Mouse (Mus musculus) C2C12 (cell line): ENCODE data around the gene Sycp2. TPM values are rescaled to one million over a fixed set of nuclear protein-coding genes. Genes with fewer than 3 reads are reported as not detected.

ENCODE experiments used
- H3K27me3 ChIP-seq: one replicate; pipeline ENCODE4 v1.6.1; 2011; ENCODE audit not compliant: control insufficient read depth, insufficient read depth, insufficient read length
- H3K36me3 ChIP-seq: one replicate; pipeline ENCODE4 v1.6.1; 2011; ENCODE audit not compliant: control insufficient read depth, insufficient read depth
- H3K4me3 ChIP-seq: one replicate; pipeline ENCODE4 v1.5.1; 2011; ENCODE audit warnings: mild to moderate bottlenecking, control low read depth; ENCODE audit not compliant: poor library complexity, insufficient read depth, severe bottlenecking
- H3K79me2 ChIP-seq: one replicate; pipeline ENCODE4 v1.6.1; 2011; ENCODE audit not compliant: control insufficient read depth, insufficient read depth
- H3K79me3 ChIP-seq: one replicate; pipeline ENCODE4 v1.6.1; 2011; ENCODE audit warnings: low read depth, control low read depth
- H3ac ChIP-seq: one replicate; pipeline ENCODE3; 2011; ENCODE audit warnings: low read depth; ENCODE audit not compliant: control insufficient read depth, insufficient read length
- CEBPB ChIP-seq: IDR thresholded peaks from one replicate; pipeline ENCODE4 v1.6.1; 2011; ENCODE audit warnings: low read depth, mild to moderate bottlenecking, control low read depth, moderate library complexity
- CTCF ChIP-seq: IDR thresholded peaks from one replicate; pipeline ENCODE4 v1.5.1; 2011; ENCODE audit not compliant: control insufficient read depth, insufficient read depth, insufficient read length
- FOSL1 ChIP-seq: IDR thresholded peaks from one replicate; pipeline ENCODE4 v1.8.0; 2011; ENCODE audit warnings: mild to moderate bottlenecking, low read length; ENCODE audit not compliant: poor library complexity, insufficient read depth, severe bottlenecking
- MAX ChIP-seq: IDR thresholded peaks from one replicate; pipeline ENCODE4 v1.6.1; 2011; ENCODE audit warnings: mild to moderate bottlenecking, control low read depth
- MYOD1 ChIP-seq: IDR thresholded peaks from one replicate; pipeline ENCODE4 v1.6.1; 2011; ENCODE audit warnings: low read depth; ENCODE audit not compliant: control insufficient read depth, insufficient read length
- MYOG ChIP-seq: IDR thresholded peaks from one replicate; pipeline ENCODE4 v1.6.1; 2011; ENCODE audit not compliant: control insufficient read depth, insufficient read length; ENCODE audit errors: extremely low read depth
- USF1 ChIP-seq: IDR thresholded peaks from one replicate; pipeline ENCODE4 v1.6.1; 2011; ENCODE audit warnings: low read depth, mild to moderate bottlenecking, control low read depth, moderate library complexity
- polyA plus RNA-seq: library from polyadenylated mRNA; unstranded; fragments of >200 nt; fragmentation: generic; extraction: Trizol; gene quantifications from one replicate; pipeline ENCODE4 v1.2.1, GENCODE M21; 2012; ENCODE audit warnings: missing spikeins

Gene Sycp2
- polyA plus RNA-seq, 1 experiment: not detected

DNA sequence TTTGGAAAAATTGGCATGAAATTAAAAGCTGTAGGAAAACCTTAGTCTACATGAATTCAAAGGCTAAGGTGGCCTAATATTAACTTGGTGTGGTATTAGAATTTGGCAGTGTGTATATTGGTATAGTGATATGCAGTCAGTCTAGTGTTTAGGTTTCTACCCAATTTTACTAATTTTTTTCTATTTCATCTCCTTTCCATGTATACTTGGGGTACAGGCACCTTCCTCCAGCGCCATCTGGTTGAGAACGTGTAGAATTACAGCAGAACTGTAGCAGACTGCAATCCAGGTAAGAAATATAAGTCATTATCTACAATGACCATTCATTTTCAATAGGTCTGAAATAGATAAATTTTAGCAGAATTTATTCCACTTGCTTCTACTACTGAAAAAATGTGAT, 68.4 kb downstream of the Sycp2 start:
- Histone ChIP-seq H3K79me3 (no peaks in the 10 kb centered on the region), H3K79me2 (no peaks in the 10 kb centered on the region), H3K27me3 (no peaks in the 10 kb centered on the region), H3ac (no peak overlapping the region), H3K4me3 (no peak overlapping the region), H3K36me3 (no peaks in the 10 kb centered on the region)
- TF ChIP-seq MYOG (no peak), USF1 (no peak), CTCF (no peak), MYOD1 (no peak), FOSL1 (no peak), CEBPB (no peak)

DNA sequence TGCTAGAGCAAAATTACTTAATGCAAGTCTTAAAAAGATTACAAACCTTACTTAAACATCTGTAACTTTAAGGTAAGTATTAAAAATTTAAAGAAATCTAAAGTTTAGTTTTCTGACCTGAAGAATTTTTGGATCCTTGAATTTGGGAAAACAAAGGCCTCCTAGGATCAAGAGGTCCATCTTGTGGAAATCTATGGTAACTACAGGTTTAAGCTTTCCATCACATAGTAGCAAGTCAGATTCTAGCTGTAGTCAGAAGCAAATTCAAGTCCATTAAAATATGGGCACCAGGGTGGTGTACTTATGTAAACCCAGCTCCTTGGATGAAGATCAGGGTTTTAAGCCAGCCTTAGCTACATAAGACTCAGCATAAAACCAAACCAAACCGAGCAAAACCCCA, 69.6 kb downstream of the Sycp2 start:
- H3K79me3 ChIP-seq: no peaks in the 10 kb centered on the region
- H3K79me2 ChIP-seq: no peaks in the 10 kb centered on the region
- H3K4me3 ChIP-seq: no peak overlapping the region
- no peaks in the 10 kb centered on the region for H3K36me3 ChIP-seq
- H3K27me3 ChIP-seq: no peaks in the 10 kb centered on the region
- no peak for TF ChIP-seq CTCF
- no peak for TF ChIP-seq FOSL1
- no peak for TF ChIP-seq MYOD1
- no peak for TF ChIP-seq CEBPB
- TF ChIP-seq MYOG: no peak
- TF ChIP-seq USF1: no peak
- TF ChIP-seq MAX: no peak
- H3ac ChIP-seq: no peak overlapping the region

DNA sequence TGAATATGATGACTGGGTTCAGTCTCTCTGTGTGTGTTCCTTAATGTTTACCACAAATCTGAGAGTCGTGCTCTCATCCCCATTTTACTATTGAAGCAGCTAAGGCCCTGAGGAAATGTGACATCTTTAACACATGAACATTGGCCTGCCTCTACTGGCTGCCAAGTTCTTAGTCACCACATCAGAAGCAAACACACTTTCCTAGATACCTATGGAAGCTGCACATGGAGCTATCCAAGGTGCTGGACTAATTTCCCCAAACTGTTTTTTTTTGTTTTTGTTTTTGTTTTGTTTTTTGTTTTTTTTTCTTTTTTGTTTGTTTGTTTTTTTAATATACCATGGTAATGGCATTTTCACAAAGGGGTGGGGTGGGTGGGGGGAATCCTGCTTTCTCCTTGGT, 77.5 kb downstream of the Sycp2 start:
- Histone ChIP-seq H3K4me3 (no peak overlapping the region), H3K27me3 (no peaks in the 10 kb centered on the region), H3K36me3 (no peaks in the 10 kb centered on the region), H3ac (no peak overlapping the region), H3K79me3 (no peaks in the 10 kb centered on the region), H3K79me2 (no peaks in the 10 kb centered on the region)
- no peak for TF ChIP-seq MYOD1
- TF ChIP-seq USF1: no peak
- TF ChIP-seq FOSL1: no peak
- no peak for TF ChIP-seq CEBPB
- TF ChIP-seq MYOG: no peak
- no peak for TF ChIP-seq CTCF
- no peak for TF ChIP-seq MAX

DNA sequence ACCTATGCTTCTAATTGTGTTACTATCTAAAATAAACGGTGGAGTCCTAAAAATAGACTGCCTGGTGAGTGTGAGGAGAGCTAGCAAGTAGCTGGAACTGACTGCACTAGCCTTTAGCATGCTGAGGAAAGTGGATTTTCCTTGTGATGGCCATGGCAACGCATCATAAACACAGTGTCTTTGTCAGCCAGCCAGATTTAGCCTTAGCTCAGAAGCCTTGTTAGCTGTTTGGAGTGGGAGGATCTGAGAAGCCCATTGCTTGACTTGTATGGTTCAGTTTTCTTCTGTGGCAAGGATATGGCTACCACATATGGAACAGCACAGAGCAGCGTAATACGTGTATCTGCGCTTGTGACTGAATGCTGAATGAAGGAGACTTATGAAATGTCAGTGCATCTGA, 77.9 kb downstream of the Sycp2 start:
- Histone ChIP-seq H3ac (no peak overlapping the region), H3K4me3 (no peak overlapping the region), H3K36me3 (no peaks in the 10 kb centered on the region), H3K27me3 (no peaks in the 10 kb centered on the region), H3K79me2 (no peaks in the 10 kb centered on the region), H3K79me3 (no peaks in the 10 kb centered on the region)
- no peak for TF ChIP-seq USF1
- TF ChIP-seq FOSL1: no peak
- TF ChIP-seq MYOD1: no peak
- no peak for TF ChIP-seq CTCF
- TF ChIP-seq CEBPB: no peak
- no peak for TF ChIP-seq MYOG
- TF ChIP-seq MAX: no peak

DNA sequence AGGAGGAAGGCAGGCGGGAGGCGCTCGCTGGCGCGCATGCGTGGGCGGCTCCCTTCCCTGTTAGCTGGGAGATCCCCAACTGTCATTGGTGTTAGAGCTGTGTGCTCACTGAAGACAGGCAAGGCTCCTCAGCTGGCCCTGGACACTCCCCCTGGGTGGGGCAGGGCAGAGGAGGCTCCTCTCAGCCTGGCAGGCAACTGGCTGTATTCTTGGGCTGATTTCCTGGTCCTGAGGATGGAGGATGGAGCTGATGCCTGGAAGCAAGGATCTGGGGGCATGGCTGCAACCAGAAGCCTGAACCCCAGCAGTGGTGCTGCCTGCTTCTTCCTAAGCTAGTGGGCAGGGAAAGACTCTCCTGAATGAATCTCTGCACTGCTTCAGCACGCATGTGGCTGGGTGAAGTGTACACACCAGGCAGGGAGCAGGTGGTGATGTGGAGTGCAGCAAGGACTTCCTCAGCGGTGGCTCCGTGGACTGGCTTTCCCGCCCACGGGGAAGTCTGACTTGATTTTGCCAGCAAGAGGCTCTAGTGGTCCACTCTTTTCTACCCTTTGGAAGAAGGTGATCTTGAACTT, 79.9 kb downstream of the Sycp2 start:
- no peaks in the 10 kb centered on the region for H3K79me2 ChIP-seq
- H3K36me3 ChIP-seq: no peaks in the 10 kb centered on the region
- H3K4me3 ChIP-seq: no peak overlapping the region
- no peaks in the 10 kb centered on the region for H3K79me3 ChIP-seq
- no peaks in the 10 kb centered on the region for H3K27me3 ChIP-seq
- TF ChIP-seq MYOG: no peak
- H3ac ChIP-seq: no peak overlapping the region

DNA sequence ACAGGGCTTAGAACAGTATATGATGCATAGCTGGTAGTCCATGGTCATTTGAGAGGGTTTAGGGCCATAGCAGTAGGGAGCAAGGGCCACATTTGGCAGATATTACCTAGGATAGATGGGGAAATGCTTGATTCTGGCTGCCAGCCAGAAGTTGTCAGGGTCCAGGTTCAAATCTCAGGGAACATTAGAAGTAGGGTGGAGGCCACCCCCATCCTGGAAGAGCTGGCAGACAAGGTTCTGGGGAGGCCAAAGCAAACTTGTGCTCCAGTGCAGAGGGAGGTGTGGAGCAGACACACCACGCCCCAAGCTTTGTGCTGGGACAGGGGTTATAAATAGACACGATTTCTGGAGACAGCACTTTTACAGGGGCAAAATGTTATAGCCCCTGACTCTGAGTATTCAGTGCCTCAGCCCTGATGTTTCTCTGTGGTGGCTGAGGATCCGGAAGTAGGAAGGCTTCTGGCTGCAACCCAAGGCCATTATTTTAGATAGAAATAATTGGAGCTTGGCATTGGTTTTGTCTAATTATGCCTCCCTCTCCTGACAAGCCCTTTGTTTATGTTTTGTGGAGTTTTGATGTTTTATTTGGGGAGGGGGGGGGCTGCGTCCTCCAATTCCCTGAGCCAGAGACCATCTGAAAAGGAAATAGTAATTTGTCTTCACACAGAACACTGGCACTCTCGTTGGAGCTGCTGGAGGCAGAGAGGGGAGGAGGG, 80.6 kb downstream of the Sycp2 start:
- TF ChIP-seq CEBPB (no peak), CTCF (no peak), USF1 (no peak), FOSL1 (no peak), MYOG (no peak)
- H3K27me3 ChIP-seq: no peaks in the 10 kb centered on the region
- no peak overlapping the region for H3ac ChIP-seq
- no peaks in the 10 kb centered on the region for H3K79me2 ChIP-seq
- H3K79me3 ChIP-seq: no peaks in the 10 kb centered on the region
- H3K4me3 ChIP-seq: no peak overlapping the region
- H3K36me3 ChIP-seq: no peaks in the 10 kb centered on the region
